Comparison of ENCODE assay signal across 12 mouse cellular contexts in the genomic region with DNA sequence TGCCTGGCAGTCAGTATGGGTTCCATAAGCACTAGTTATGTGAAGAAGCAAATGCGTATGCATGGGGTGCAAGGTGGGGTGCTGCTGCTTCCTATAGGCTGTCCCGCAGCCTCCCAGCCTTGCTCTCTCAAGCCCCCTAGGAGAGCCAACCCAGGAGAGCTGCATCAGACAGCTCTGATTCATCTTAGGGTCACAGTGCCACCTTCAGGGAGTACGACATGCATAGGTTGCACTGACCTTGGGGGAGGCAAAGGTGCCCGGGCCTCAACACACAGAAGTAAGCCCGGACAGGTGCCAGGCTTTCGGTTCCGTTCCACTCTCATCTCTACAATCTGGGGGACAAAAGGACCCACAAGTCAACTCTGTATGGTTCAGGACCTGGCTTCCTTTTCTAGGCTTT. TPM values are rescaled to one million over a fixed set of nuclear protein-coding genes. Genes with fewer than 3 reads are reported as not detected.
DNase-seq lines count a peak whose midpoint lies in the region; ATAC-seq and TF ChIP-seq lines count a peak whose summit lies in the region.
"Had no signal": no experiment of that assay in that cellular context is flagged by ENCODE, and none has a peak within 500 bp of the region (broad histone marks: within the 10 kb centered on the region; RNA-seq: fewer than 3 reads in every experiment).

No protein-coding gene starts in this region.

- no peak for ATAC-seq in heart, embryonic 13.5 days (ENCODE audit: extremely low read depth, insufficient number of reproducible peaks, low FRiP score, low TSS enrichment)
- no peak for ATAC-seq in lung, postnatal 0 days
- no peak for ATAC-seq in midbrain, embryonic 14.5 days (ENCODE audit: low FRiP score, low TSS enrichment)
- ATAC-seq: inflammation-experienced regulatory T-cells, adult 6 months had no signal

- H3K9me3 ChIP-seq in heart, embryonic 13.5 days: no peaks in the 10 kb centered on the region
- no peaks in the 10 kb centered on the region for H3K9me3 ChIP-seq in lung, postnatal 0 days (ENCODE audit: low read length)
- H3K9me3 ChIP-seq in midbrain, embryonic 14.5 days (ENCODE audit: control insufficient read depth, low read length): no peaks in the 10 kb centered on the region

- 69% methylated on average over 7 of the region's 7 CpGs for WGBS in heart, embryonic 13.5 days
- WGBS in lung, postnatal 0 days: 82% methylated on average over 7 of the region's 7 CpGs
- 80% methylated on average over 7 of the region's 7 CpGs for WGBS in midbrain, embryonic 14.5 days

- DNase-seq in heart, postnatal 14 days: no peak
- DNase-seq in lung, postnatal 0 days (ENCODE audit: low spot score): no peak
- no peak for DNase-seq in lung, postnatal 4 days
- peak; percentile 23 for DNase-seq in midbrain, embryonic 14.5 days
- DNase-seq in ovary, postnatal 14 days (ENCODE audit: low spot score): no peak
- no peak for DNase-seq in thymus, adult 18-20 months
- DNase-seq: gastrocnemius, postnatal 14 days had no signal

- peak; percentile 33; the same call in 1 of the 2 replicates for TF ChIP-seq CTCF in lung, postnatal 0 days (IDR thresholded peaks at IDR 0.05)
- TF ChIP-seq CTCF in embryonic fibroblast, embryonic 13.5 days (IDR thresholded peaks at IDR 0.05; ENCODE audit: borderline replicate concordance, insufficient read depth, low read length): 0 out of 2 replicates have a peak, but pooled peaks have one; percentile 11

- no peaks in the 10 kb centered on the region for H3K36me3 ChIP-seq in heart, embryonic 13.5 days
- no peaks in the 10 kb centered on the region for H3K36me3 ChIP-seq in lung, postnatal 0 days (ENCODE audit: insufficient read depth, low read length)
- H3K36me3 ChIP-seq in midbrain, embryonic 14.5 days (ENCODE audit: control insufficient read depth, insufficient read depth, low read length): no peaks in the 10 kb centered on the region

- H3K4me2 ChIP-seq in heart, embryonic 13.5 days: peak overlapping the region; percentile 20; the same call in 1 of the 2 replicates
- no peak overlapping the region for H3K4me2 ChIP-seq in lung, postnatal 0 days (replicated peaks; ENCODE audit: low read depth, low read length)
- H3K4me2 ChIP-seq in midbrain, embryonic 14.5 days (ENCODE audit: low read length): no peak overlapping the region

- H3K9ac ChIP-seq in heart, embryonic 13.5 days: 0 out of 2 replicates have a peak overlapping the region, but pooled peaks have one; percentile 28
- no peak overlapping the region for H3K9ac ChIP-seq in lung, postnatal 0 days (replicated peaks; ENCODE audit: low read depth)
- no peak overlapping the region for H3K9ac ChIP-seq in midbrain, embryonic 14.5 days (replicated peaks; ENCODE audit: low read length)

- no peaks in the 10 kb centered on the region for H3K27me3 ChIP-seq in heart, embryonic 13.5 days (replicated peaks)
- H3K27me3 ChIP-seq in lung, postnatal 0 days (replicated peaks; ENCODE audit: insufficient read depth, low read length): no peaks in the 10 kb centered on the region
- H3K27me3 ChIP-seq in midbrain, embryonic 14.5 days (ENCODE audit: control insufficient read depth, insufficient read depth, low read length): no peaks in the 10 kb centered on the region

- peak overlapping the region; percentile 58; the same call in 1 of the 2 replicates for H3K27ac ChIP-seq in heart, embryonic 13.5 days (replicated peaks)
- H3K27ac ChIP-seq in lung, postnatal 0 days (ENCODE audit: low read length): no peak overlapping the region
- H3K27ac ChIP-seq in embryonic fibroblast, embryonic 13.5 days (ENCODE audit: insufficient read depth, low read length): no peak overlapping the region
- no peak overlapping the region for H3K27ac ChIP-seq in midbrain, embryonic 14.5 days (replicated peaks; ENCODE audit: low read depth, low read length)
- H3K27ac ChIP-seq: macrophage had no signal

- H3K4me3 ChIP-seq in heart, embryonic 13.5 days: no peak overlapping the region
- no peak overlapping the region for H3K4me3 ChIP-seq in lung, postnatal 0 days (ENCODE audit: low read depth, low read length)
- H3K4me3 ChIP-seq in embryonic fibroblast, embryonic 13.5 days (ENCODE audit: insufficient read depth, low read length): no peak overlapping the region
- H3K4me3 ChIP-seq in midbrain, embryonic 14.5 days (replicated peaks; ENCODE audit: low read depth, low read length): no peak overlapping the region

- TF ChIP-seq POLR2A in embryonic fibroblast, embryonic 13.5 days (IDR thresholded peaks at IDR 0.05; ENCODE audit: low read depth, low read length): no peak

- intact Hi-C loops in heart, postnatal 14 days (cut with DNase I): loop anchor here (2.0 to 5.0 kb wide), 2 partner anchors 41 to 183 kb away; no protein-coding TSS in a partner anchor

- H3K4me1 ChIP-seq in heart, embryonic 13.5 days: peaks cover 49% of the 10 kb centered on the region
- 0 out of 2 replicates have a peak, but pooled peaks cover 3% of the 10 kb centered on the region for H3K4me1 ChIP-seq in lung, postnatal 0 days (ENCODE audit: insufficient read depth, low read depth, low read length)
- no peaks in the 10 kb centered on the region for H3K4me1 ChIP-seq in embryonic fibroblast, embryonic 13.5 days (ENCODE audit: control insufficient read depth, insufficient read depth, low read length)
- H3K4me1 ChIP-seq in midbrain, embryonic 14.5 days (ENCODE audit: control insufficient read depth, insufficient read depth, low read length): no peaks in the 10 kb centered on the region

- TF ChIP-seq EP300 in lung, postnatal 0 days (IDR thresholded peaks at IDR 0.05): no peak

RNA-seq across cellular contexts. Expression of a gene that starts 41.8 kb away (rescaled TPM):
- 38.3 and 38.5 TPM in 2 replicates for polyA plus RNA-seq in heart, embryonic 13.5 days (2015; fragmentation: Nextera tagmentation; extraction: Ambion mirVana)
- total RNA-seq in heart, postnatal 14 days (2021): 10 to 100 TPM; 53.0 to 62.6 TPM
- polyA plus RNA-seq in lung, postnatal 0 days (2015; fragmentation: Nextera tagmentation; extraction: Ambion mirVana): 38.4 and 54.8 TPM in 2 replicates
- 21.9 and 28.2 TPM in 2 replicates for polyA plus RNA-seq in embryonic fibroblast, embryonic 13.5 days (2011; ENCODE audit: insufficient read length, low read depth, missing spikeins)
- polyA plus RNA-seq in midbrain, embryonic 14.5 days (2014; fragmentation: Nextera tagmentation; extraction: Ambion mirVana): 12.8 and 13.6 TPM in 2 replicates
- total RNA-seq: common myeloid progenitor, adult 5-6 weeks had no signal
- polyA plus RNA-seq: macrophage had no signal
